Mouse (Mus musculus) lung, postnatal 4 days (tissue): ENCODE measurements around the gene Gpr171.
"Not testable (repeated sequence)": the region's sequence is repeated elsewhere in the genome, so short reads cannot be mapped to it uniquely, and the experiment has no call there.

ENCODE experiments used
- DNase-seq, 2 experiments: peaks; one replicate each; pipeline ENCODE4 v3.0.0; 2021

Gene Gpr171

GRCm38 (mm10) chr3:59101218-59101986, at the start of gene Gpr171:
Gene Gpr171 (minus strand): TSS chr3:59101821.
- DNase-seq, result no peak

- no peak for DNase-seq
These were observed 49.0 kb upstream of the Gpr171 start for GRCm38 (mm10) chr3:59150624-59151023.

GRCm38 (mm10) chr3:59149646-59150045, 48.0 kb upstream of the Gpr171 start:
- no peak for DNase-seq

- DNase-seq, result no peak
These were observed 43.6 kb upstream of the Gpr171 start for GRCm38 (mm10) chr3:59145194-59145593.

GRCm38 (mm10) chr3:59141507-59142305, 40.1 kb upstream of the Gpr171 start:
- no peak for DNase-seq

- not testable (repeated sequence) for DNase-seq
These were observed 39.3 kb upstream of the Gpr171 start for GRCm38 (mm10) chr3:59140941-59141340.

- no peak for DNase-seq
These were observed 38.5 kb upstream of the Gpr171 start for GRCm38 (mm10) chr3:59140115-59140514.

GRCm38 (mm10) chr3:59139651-59140051, 38.0 kb upstream of the Gpr171 start:
- DNase-seq, result peak; percentile 58 to 69

DNA sequence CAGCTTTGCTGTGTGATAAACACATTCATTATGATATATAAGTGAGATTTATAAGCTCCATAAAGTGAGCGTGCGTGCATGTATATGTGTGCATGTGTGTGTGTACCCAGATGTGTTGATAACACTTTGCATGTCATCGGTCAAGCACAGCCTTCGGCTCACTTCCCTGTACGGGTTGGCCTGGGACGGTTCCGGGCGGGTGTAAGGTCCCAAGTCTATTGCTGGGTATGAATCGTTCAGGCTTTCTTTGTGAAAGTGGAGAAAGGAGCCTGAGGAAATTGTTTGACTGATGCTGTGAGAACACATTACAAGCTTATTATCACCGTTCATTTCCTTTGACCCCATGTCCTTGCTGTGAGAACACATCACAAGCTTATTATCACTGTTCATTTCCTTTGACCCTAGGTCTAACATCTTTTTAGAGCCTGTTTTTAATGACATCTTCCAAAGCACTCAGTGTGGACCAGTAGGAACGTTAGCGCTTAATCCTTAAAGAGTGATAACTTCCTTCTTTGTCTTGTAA, 37.4 kb upstream of the Gpr171 start:
- peak in 1 of 2 experiments; percentile 68 for DNase-seq

- no peak for DNase-seq
These were observed 34.5 kb upstream of the Gpr171 start for GRCm38 (mm10) chr3:59135911-59136653.

DNA sequence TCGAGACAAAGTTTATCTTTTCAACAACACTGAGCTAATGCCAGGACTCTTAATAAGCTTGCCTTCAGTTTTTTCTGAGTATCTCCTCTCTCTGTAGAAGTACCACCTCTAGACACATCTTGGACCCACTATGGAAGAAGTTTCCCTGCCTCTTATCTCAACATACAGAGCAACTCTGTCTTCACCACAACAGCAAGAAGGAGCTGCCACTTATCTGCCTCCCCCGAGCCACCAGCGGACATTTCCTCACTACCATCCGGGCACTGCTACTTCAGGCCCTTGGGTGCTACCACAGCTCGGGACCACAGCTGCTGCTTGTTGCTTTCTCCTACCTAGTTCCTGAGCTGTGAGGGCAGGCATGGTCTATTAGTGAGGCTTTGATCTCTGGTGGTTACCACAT, 31.6 kb upstream of the Gpr171 start:
- no peak for DNase-seq

GRCm38 (mm10) chr3:59131966-59132365, 30.3 kb upstream of the Gpr171 start:
- no peak for DNase-seq

GRCm38 (mm10) chr3:59131081-59131480, 29.5 kb upstream of the Gpr171 start:
- peak in 1 of 2 experiments; percentile 42 for DNase-seq

DNA sequence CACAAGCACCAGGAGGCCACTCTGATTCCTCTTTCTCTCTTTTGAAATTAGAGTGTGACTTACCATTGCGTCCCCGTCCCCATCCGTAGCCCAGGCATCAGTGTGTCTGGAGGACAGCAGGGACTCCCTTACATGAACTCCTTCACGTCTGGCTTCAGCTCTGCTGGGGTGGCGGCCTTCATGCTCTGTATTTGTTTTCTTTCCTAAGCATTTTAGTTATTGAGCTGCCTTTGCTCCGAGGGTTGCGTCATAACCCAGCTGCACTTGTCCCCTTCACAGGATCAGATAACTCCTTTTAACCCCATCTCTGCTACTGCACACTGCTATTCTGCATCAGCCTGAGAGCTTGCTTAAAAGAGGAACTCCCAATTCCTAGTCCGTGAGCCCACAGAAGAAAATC, 28.8 kb upstream of the Gpr171 start:
- peak in 1 of 2 experiments; percentile 49 for DNase-seq

DNA sequence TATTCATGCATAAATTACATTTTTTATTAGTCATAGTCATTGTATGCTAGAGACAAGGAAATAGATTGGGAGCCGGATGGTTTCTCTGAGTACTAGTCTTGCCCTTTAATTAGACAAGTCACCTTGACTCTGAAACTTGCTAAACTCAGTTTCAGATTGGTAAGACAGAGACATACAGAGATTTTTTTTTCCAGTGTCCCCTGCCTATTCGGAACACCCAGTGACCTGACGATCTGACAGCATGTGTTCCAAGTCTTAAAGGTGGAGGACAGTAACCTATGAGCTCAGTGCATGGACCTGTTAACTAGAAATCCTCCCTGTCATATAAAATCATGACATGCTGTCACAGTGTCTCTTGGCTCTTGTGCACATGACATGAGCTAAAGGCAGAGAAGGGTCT, 27.9 kb upstream of the Gpr171 start:
- DNase-seq, result no peak

DNA sequence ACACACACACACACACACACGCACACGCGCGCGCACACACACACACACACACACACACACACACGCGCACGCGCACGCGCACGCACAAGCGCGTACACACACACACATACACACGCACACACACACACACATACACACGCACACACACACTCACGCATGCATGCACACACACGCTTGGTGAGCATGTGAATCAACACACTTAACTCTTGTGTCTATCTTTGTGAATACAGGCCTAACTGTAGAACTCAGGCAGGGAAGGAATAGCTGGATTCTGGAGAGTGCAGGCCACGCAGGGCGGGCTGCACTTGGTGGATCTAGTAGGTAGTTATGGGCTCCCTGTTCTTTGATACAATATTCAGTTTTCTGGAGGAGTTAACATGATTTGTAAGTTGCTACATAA, 27.1 kb upstream of the Gpr171 start:
- DNase-seq, result no peak

GRCm38 (mm10) chr3:59125783-59126555, 24.3 kb upstream of the Gpr171 start:
- DNase-seq, result no peak

DNA sequence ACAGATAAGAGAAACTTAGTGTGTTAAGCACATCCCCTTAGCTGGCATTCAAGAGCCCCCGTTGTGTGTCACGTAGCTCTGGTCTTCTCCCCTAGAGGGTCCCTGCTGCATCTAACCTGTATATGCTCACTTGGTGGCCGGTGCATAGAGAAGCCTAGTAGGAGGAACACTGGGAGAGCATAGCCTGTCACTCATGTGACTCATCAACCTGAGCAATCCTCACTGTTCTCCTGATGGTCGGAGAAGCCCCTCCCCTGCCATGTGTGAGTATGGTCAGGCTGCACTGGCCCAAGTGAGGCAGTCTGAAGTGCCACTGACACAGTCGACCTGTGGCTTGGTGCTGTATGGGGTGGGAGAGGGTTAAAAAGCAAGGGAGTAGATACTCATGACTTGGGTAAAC, 23.4 kb upstream of the Gpr171 start:
- DNase-seq, result no peak

DNA sequence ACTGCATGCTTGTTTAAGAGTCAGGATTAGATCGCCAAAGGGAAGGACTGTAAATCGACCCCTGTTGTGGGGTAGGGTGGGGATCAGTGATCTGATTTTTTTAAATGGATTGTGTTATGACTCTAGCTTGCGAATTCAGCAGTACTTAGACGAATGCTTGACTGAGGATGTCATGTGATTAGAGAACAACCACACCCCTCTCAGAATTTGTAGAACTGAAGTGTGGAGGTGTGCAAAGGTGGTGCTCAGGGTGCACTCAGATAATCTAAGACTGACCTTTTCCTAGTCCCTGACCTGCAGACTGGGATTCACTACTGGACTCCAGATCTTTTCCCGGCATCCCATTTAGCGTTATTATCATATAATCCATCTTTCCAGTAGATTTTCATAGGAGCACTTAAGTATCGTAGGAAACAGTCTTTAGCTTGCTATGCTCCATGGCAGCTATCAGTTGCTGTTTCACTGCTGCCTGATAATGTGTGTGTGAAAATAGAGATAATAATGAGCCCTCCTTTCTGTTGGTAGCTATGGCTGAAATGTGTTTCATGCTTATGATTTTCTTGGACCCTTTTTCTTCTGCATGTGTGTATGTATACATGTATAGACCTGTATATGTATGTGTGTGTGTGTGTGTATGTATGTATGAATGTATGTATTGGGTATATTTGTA, 20.3 kb upstream of the Gpr171 start:
- DNase-seq, result no peak

GRCm38 (mm10) chr3:59121067-59121730, 19.6 kb upstream of the Gpr171 start:
- DNase-seq, result no peak

GRCm38 (mm10) chr3:59113973-59114517, 12.4 kb upstream of the Gpr171 start:
- no peak for DNase-seq
